Mouse (Mus musculus) fat pad, adult 2 months (tissue): ENCODE data around the gene Ccdc173.

Experiments
- DNase-seq: peaks from one replicate; pipeline ENCODE4 v3.0.0-alpha.2; 2011; ENCODE audit warnings: low read depth, low spot score; ENCODE audit errors: extremely low read depth

The Ccdc173 gene

GRCm38 (mm10) chr2:69790285-69790684 lies 910 bp upstream of the Ccdc173 start:
- DNase-seq = peak; percentile 30

- no peak for DNase-seq
These were observed 401 bp downstream of the Ccdc173 start for GRCm38 (mm10) chr2:69788974-69789373.

- DNase-seq = no peak
These were observed 10.6 kb downstream of the Ccdc173 start for GRCm38 (mm10) chr2:69778836-69779177.

- no peak for DNase-seq
These were observed 11.2 kb downstream of the Ccdc173 start for GRCm38 (mm10) chr2:69777985-69778835.

GRCm38 (mm10) chr2:69773331-69773730 lies 16.0 kb downstream of the Ccdc173 start:
- no peak for DNase-seq

- no peak for DNase-seq
These were observed 24.7 kb downstream of the Ccdc173 start for GRCm38 (mm10) chr2:69764716-69765115.

- no peak for DNase-seq
These were observed 26.0 kb downstream of the Ccdc173 start for GRCm38 (mm10) chr2:69763340-69763739.

GRCm38 (mm10) chr2:69760980-69761379 lies 28.4 kb downstream of the Ccdc173 start:
- no peak for DNase-seq

- DNase-seq = no peak
These were observed 44.3 kb downstream of the Ccdc173 start for GRCm38 (mm10) chr2:69745091-69745490.

- no peak for DNase-seq
These were observed 65.9 kb downstream of the Ccdc173 start for GRCm38 (mm10) chr2:69723519-69723825.

GRCm38 (mm10) chr2:69722650-69723518 lies 66.5 kb downstream of the Ccdc173 start:
- no peak for DNase-seq

GRCm38 (mm10) chr2:69722273-69722649 lies 67.1 kb downstream of the Ccdc173 start, which contains the start of gene Ppig:
Ppig (plus strand) TSS chr2:69722545.
- no peak for DNase-seq

GRCm38 (mm10) chr2:69719121-69719520 lies 70.3 kb downstream of the Ccdc173 start:
- no peak for DNase-seq

- no peak for DNase-seq
These were observed 72.9 kb downstream of the Ccdc173 start for GRCm38 (mm10) chr2:69716483-69716882.

- no peak for DNase-seq
These were observed 75.2 kb downstream of the Ccdc173 start for GRCm38 (mm10) chr2:69714126-69714525.

- no peak for DNase-seq
These were observed 75.8 kb downstream of the Ccdc173 start for GRCm38 (mm10) chr2:69713626-69714014.

GRCm38 (mm10) chr2:69712981-69713625 lies 76.3 kb downstream of the Ccdc173 start, which contains the start of gene Fastkd1:
Fastkd1 (minus strand) TSS chr2:69713516.
- no peak for DNase-seq

GRCm38 (mm10) chr2:69712171-69712570 lies 77.2 kb downstream of the Ccdc173 start:
- DNase-seq = no peak
